Mouse (Mus musculus) embryonic fibroblast, embryonic 13.5 days (primary cell): Measurements from ENCODE around the gene Scarb1. TPM values are rescaled to one million over a fixed set of nuclear protein-coding genes. Genes with fewer than 3 reads are reported as not detected.

Experiments used
- H3K27ac ChIP-seq: 2 replicates; pipeline ENCODE4 v1.5.1; 2012; ENCODE audit warnings: low read length, control low read depth, inconsistent platforms; ENCODE audit not compliant: insufficient read depth
- H3K4me1 ChIP-seq: 2 replicates; pipeline ENCODE4 v1.6.1; 2011; ENCODE audit warnings: low read length; ENCODE audit not compliant: control insufficient read depth, insufficient read depth
- H3K4me3 ChIP-seq: 2 replicates; pipeline ENCODE4 v1.5.1; 2011; ENCODE audit warnings: mild to moderate bottlenecking, control low read depth, low read length; ENCODE audit not compliant: insufficient read depth
- CTCF ChIP-seq: IDR thresholded peaks from 2 replicates; pipeline ENCODE4 v1.5.1; 2011; ENCODE audit warnings: mild to moderate bottlenecking, control low read depth, low read length, moderate library complexity, borderline replicate concordance; ENCODE audit not compliant: insufficient read depth
- POLR2A ChIP-seq: IDR thresholded peaks from 2 replicates; pipeline ENCODE4 v1.6.1; 2011; ENCODE audit warnings: low read depth, mild to moderate bottlenecking, control low read depth, low read length, moderate library complexity
- polyA plus RNA-seq: library from polyadenylated mRNA; stranded (reverse); fragments of >200 nt; gene quantifications from 2 replicates; pipeline ENCODE4 v1.2.4, GENCODE M21; 2011; ENCODE audit warnings: low read depth; ENCODE audit not compliant: missing spikeins, insufficient read length

Scarb1 gene
- polyA plus RNA-seq, 1 experiment, result 47.8 TPM

GRCm38 (mm10) chr5:125287053-125287655, 53.7 kb downstream of the Scarb1 start:
- H3K27ac ChIP-seq, result no peak overlapping the region
- no peak overlapping the region for H3K4me3 ChIP-seq
- H3K4me1 ChIP-seq, result no peaks in the 10 kb centered on the region; the same call in 1 of the 2 replicates
- TF ChIP-seq CTCF, result no peak
- no peak for TF ChIP-seq POLR2A

- Histone ChIP-seq H3K4me3 (no peak overlapping the region), H3K4me1 (no peaks in the 10 kb centered on the region; the same call in 1 of the 2 replicates), H3K27ac (no peak overlapping the region)
- no peak for TF ChIP-seq POLR2A
- no peak for TF ChIP-seq CTCF
Measured at GRCm38 (mm10) chr5:125286090-125286489, 54.8 kb downstream of the Scarb1 start.

GRCm38 (mm10) chr5:125283748-125284640, 56.9 kb downstream of the Scarb1 start:
- Histone ChIP-seq H3K27ac (no peak overlapping the region), H3K4me1 (no peaks in the 10 kb centered on the region; the same call in 1 of the 2 replicates), H3K4me3 (no peak overlapping the region)
- TF ChIP-seq CTCF (no peak), POLR2A (no peak; the same call in 1 of the 2 replicates)

- Histone ChIP-seq H3K4me3 (no peak overlapping the region), H3K4me1 (no peaks in the 10 kb centered on the region), H3K27ac (no peak overlapping the region)
- no peak for TF ChIP-seq CTCF
- TF ChIP-seq POLR2A, result no peak
Measured at GRCm38 (mm10) chr5:125279216-125279615, 61.7 kb downstream of the Scarb1 start.

GRCm38 (mm10) chr5:125278314-125278713, 62.6 kb downstream of the Scarb1 start:
- TF ChIP-seq POLR2A (no peak), CTCF (0 out of 2 replicates have a peak, but pooled peaks have one; percentile 20)
- no peaks in the 10 kb centered on the region for H3K4me1 ChIP-seq
- no peak overlapping the region for H3K4me3 ChIP-seq
- no peak overlapping the region for H3K27ac ChIP-seq

GRCm38 (mm10) chr5:125277313-125277712, 63.6 kb downstream of the Scarb1 start:
- Histone ChIP-seq H3K4me3 (no peak overlapping the region), H3K27ac (no peak overlapping the region), H3K4me1 (no peaks in the 10 kb centered on the region)
- no peak for TF ChIP-seq POLR2A
- TF ChIP-seq CTCF, result no peak

GRCm38 (mm10) chr5:125276765-125277164, 64.1 kb downstream of the Scarb1 start:
- Histone ChIP-seq H3K27ac (no peak overlapping the region), H3K4me1 (no peaks in the 10 kb centered on the region), H3K4me3 (no peak overlapping the region)
- TF ChIP-seq POLR2A (no peak), CTCF (no peak)

GRCm38 (mm10) chr5:125275315-125275714, 65.6 kb downstream of the Scarb1 start:
- TF ChIP-seq CTCF (no peak), POLR2A (no peak)
- H3K27ac ChIP-seq, result no peak overlapping the region
- no peak overlapping the region for H3K4me3 ChIP-seq
- H3K4me1 ChIP-seq, result peaks cover 2% of the 10 kb centered on the region; the same call in 1 of the 2 replicates

GRCm38 (mm10) chr5:125274773-125275172, 66.1 kb downstream of the Scarb1 start:
- H3K27ac ChIP-seq, result no peak overlapping the region
- no peak overlapping the region for H3K4me3 ChIP-seq
- TF ChIP-seq POLR2A, result no peak
- TF ChIP-seq CTCF, result no peak
- H3K4me1 ChIP-seq, result peaks cover 2% of the 10 kb centered on the region; the same call in 1 of the 2 replicates

- Histone ChIP-seq H3K27ac (peak overlapping the region; percentile 29), H3K4me3 (no peak overlapping the region), H3K4me1 (peaks cover 2% of the 10 kb centered on the region; the same call in 1 of the 2 replicates)
- TF ChIP-seq POLR2A (no peak), CTCF (no peak)
Measured at GRCm38 (mm10) chr5:125274182-125274581, 66.7 kb downstream of the Scarb1 start.
